Mouse (Mus musculus) limb, embryonic 14.5 days (tissue): Measurements from ENCODE around the gene Slc24a3. TPM values are rescaled to one million over a fixed set of nuclear protein-coding genes. Genes with fewer than 3 reads are reported as not detected.

ENCODE experiments used
- ATAC-seq: fragments of 200-750 bp; cut with Nextera tagmentation; 2 replicates; pipeline ENCODE4 v1.8.0; 2017; ENCODE audit warnings: low read depth, moderate number of reproducible peaks, moderate TSS enrichment; ENCODE audit not compliant: low FRiP score
- DNase-seq: peaks from one replicate; pipeline ENCODE4 v3.0.0-alpha.2; 2015; ENCODE audit warnings: low spot score
- H3K27ac ChIP-seq: fragments of 300-500 bp; sonication (generic); replicated peaks from 2 replicates; pipeline ENCODE4 v1.5.1; 2014; ENCODE audit warnings: low read depth, mild to moderate bottlenecking, low read length, moderate library complexity, mixed read lengths
- H3K27me3 ChIP-seq: fragments of 300-500 bp; sonication (generic); 2 replicates; pipeline ENCODE4 v1.6.1; 2014; ENCODE audit warnings: low read length, mixed read lengths; ENCODE audit not compliant: control insufficient read depth, insufficient read depth
- H3K36me3 ChIP-seq: fragments of 300-500 bp; sonication (generic); 2 replicates; pipeline ENCODE4 v1.6.1; 2014; ENCODE audit warnings: mild to moderate bottlenecking, low read length, moderate library complexity, mixed read lengths; ENCODE audit not compliant: control insufficient read depth, insufficient read depth
- H3K4me1 ChIP-seq: fragments of 300-500 bp; sonication (generic); 2 replicates; pipeline ENCODE4 v1.6.1; 2014; ENCODE audit warnings: antibody characterized with exemption, low read length, mixed read lengths; ENCODE audit not compliant: control insufficient read depth, insufficient read depth
- H3K4me2 ChIP-seq: fragments of 300-500 bp; sonication (generic); replicated peaks from 2 replicates; pipeline ENCODE4 v1.6.1; 2014; ENCODE audit warnings: low read depth, mild to moderate bottlenecking, low read length, moderate library complexity; ENCODE audit not compliant: severe bottlenecking
- H3K4me3 ChIP-seq: fragments of 300-500 bp; sonication (generic); replicated peaks from 2 replicates; pipeline ENCODE4 v1.5.1; 2014; ENCODE audit warnings: low read length
- H3K9ac ChIP-seq: fragments of 300-500 bp; sonication (generic); 2 replicates; pipeline ENCODE4 v1.6.1; 2014; ENCODE audit warnings: mild to moderate bottlenecking, low read depth, low read length, moderate library complexity; ENCODE audit not compliant: severe bottlenecking
- H3K9me3 ChIP-seq: fragments of 300-500 bp; sonication (generic); 2 replicates; pipeline ENCODE4 v1.6.1; 2016; ENCODE audit warnings: low read length; ENCODE audit not compliant: control insufficient read depth
- POLR2A ChIP-seq: fragments of 200-500 bp; IDR thresholded peaks from 2 replicates; pipeline ENCODE4 v1.8.0; 2012; ENCODE audit warnings: inconsistent platforms, mild to moderate bottlenecking, moderate library complexity, borderline replicate concordance; ENCODE audit not compliant: insufficient read depth, insufficient read length; ENCODE audit errors: extremely low read depth
- WGBS: fragments of 180-500 bp; shearing (Covaris S2); extraction: QIAGEN DNeasy Blood & Tissue Kit; methylation state at CpG from one replicate; pipeline ENCODE4 v1.1.7; 2014; 5-methylcytosine and 5-hydroxymethylcytosine counted together
- polyA plus RNA-seq, 2 experiments: library from polyadenylated mRNA; depleted of rRNA in 1 of 2; stranded (reverse) in 1 of 2; unstranded in 1 of 2; fragments of >200 nt; fragmentation: Nextera tagmentation in 1 of 2; extraction: Ambion mirVana in 1 of 2; gene quantifications; 2 replicates each; pipeline versions ENCODE4 v1.2.1 to v1.2.3; 2012 to 2014

The Slc24a3 gene
- polyA plus RNA-seq, 2 experiments: 4.7 to 7.4 TPM

GRCm38 (mm10) chr2:145344521-145344920 is 177.0 kb downstream of the Slc24a3 start:
- WGBS: 69% methylated on average over 1 of the region's 1 CpGs
- DNase-seq (no peak), ATAC-seq (no peak)
- TF ChIP-seq POLR2A: no peak
- no peak overlapping the region for H3K4me2 ChIP-seq
- H3K9ac ChIP-seq: no peak overlapping the region
- H3K9me3 ChIP-seq: no peaks in the 10 kb centered on the region
- H3K27me3 ChIP-seq: no peaks in the 10 kb centered on the region
- H3K27ac ChIP-seq: no peak overlapping the region
- no peaks in the 10 kb centered on the region for H3K36me3 ChIP-seq
- no peak overlapping the region for H3K4me3 ChIP-seq
- no peaks in the 10 kb centered on the region for H3K4me1 ChIP-seq

DNA sequence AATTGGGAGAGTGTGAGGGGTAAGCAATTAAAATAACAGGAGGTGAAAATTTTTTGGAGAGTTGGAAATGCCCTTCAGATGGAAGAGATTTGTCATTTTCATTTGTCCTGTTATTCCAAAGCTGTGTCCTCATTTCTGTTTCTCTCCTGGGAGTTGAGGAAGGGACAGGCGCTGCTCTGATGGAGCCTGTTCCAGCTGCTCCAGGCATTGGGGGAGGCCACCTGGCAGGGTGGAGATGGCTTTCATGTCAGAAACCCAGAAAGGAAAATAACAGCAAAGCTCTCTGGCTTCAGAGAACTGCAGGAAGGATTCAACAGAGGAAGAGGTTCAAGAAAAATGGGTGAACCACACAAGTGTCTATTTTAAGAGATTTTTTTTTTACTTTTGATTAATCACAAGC is 186.2 kb downstream of the Slc24a3 start:
- no peak overlapping the region for H3K9ac ChIP-seq
- H3K4me2 ChIP-seq: no peak overlapping the region
- H3K9me3 ChIP-seq: no peaks in the 10 kb centered on the region
- H3K4me3 ChIP-seq: no peak overlapping the region
- 79% methylated on average over 1 of the region's 1 CpGs for WGBS
- no peaks in the 10 kb centered on the region for H3K4me1 ChIP-seq
- ATAC-seq (no peak), DNase-seq (no peak)
- H3K27me3 ChIP-seq: no peaks in the 10 kb centered on the region
- H3K27ac ChIP-seq: no peak overlapping the region
- no peak for TF ChIP-seq POLR2A
- H3K36me3 ChIP-seq: no peaks in the 10 kb centered on the region

- H3K36me3 ChIP-seq: no peaks in the 10 kb centered on the region
- WGBS: 84% methylated on average over 6 of the region's 6 CpGs
- H3K9ac ChIP-seq: no peak overlapping the region
- H3K4me2 ChIP-seq: no peak overlapping the region
- no peak for ATAC-seq
- H3K4me3 ChIP-seq: no peak overlapping the region
- TF ChIP-seq POLR2A: no peak
- H3K27ac ChIP-seq: no peak overlapping the region
- no peaks in the 10 kb centered on the region for H3K27me3 ChIP-seq
- DNase-seq: no peak
- no peaks in the 10 kb centered on the region for H3K9me3 ChIP-seq
- no peaks in the 10 kb centered on the region for H3K4me1 ChIP-seq
These were observed 190.8 kb downstream of the Slc24a3 start for GRCm38 (mm10) chr2:145358236-145358942.

GRCm38 (mm10) chr2:145363604-145364003 is 196.1 kb downstream of the Slc24a3 start:
- WGBS: 37% methylated on average over 2 of the region's 2 CpGs
- Histone ChIP-seq H3K4me3 (no peak overlapping the region), H3K36me3 (no peaks in the 10 kb centered on the region), H3K27ac (no peak overlapping the region), H3K9ac (no peak overlapping the region), H3K4me1 (no peaks in the 10 kb centered on the region), H3K4me2 (no peak overlapping the region), H3K27me3 (no peaks in the 10 kb centered on the region), H3K9me3 (no peaks in the 10 kb centered on the region)
- ATAC-seq (no peak), DNase-seq (no peak)
- no peak for TF ChIP-seq POLR2A

GRCm38 (mm10) chr2:145368701-145369100 is 201.1 kb downstream of the Slc24a3 start:
- no peak for DNase-seq
- no peak for ATAC-seq
- 56% methylated on average over 2 of the region's 2 CpGs for WGBS
- H3K27ac ChIP-seq: no peak overlapping the region
- no peak overlapping the region for H3K4me2 ChIP-seq
- H3K9me3 ChIP-seq: no peaks in the 10 kb centered on the region
- H3K9ac ChIP-seq: no peak overlapping the region
- H3K36me3 ChIP-seq: no peaks in the 10 kb centered on the region
- no peak for TF ChIP-seq POLR2A
- no peak overlapping the region for H3K4me3 ChIP-seq
- H3K4me1 ChIP-seq: no peaks in the 10 kb centered on the region
- H3K27me3 ChIP-seq: no peaks in the 10 kb centered on the region
